Mouse (Mus musculus) intestine, embryonic 15.5 days (tissue): Measurements from ENCODE around the gene Hcrtr2. TPM values are rescaled to one million over a fixed set of nuclear protein-coding genes. Genes with fewer than 3 reads are reported as not detected.

ENCODE experiments used
- ATAC-seq: fragments of 200-750 bp; cut with Nextera tagmentation; 2 replicates; pipeline ENCODE4 v1.8.0; 2017; ENCODE audit warnings: moderate TSS enrichment, moderate library complexity
- H3K27ac ChIP-seq: fragments of 300-500 bp; sonication (generic); 2 replicates; pipeline ENCODE4 v1.5.1; 2015; ENCODE audit warnings: mild to moderate bottlenecking, inconsistent platforms
- H3K27me3 ChIP-seq: fragments of 300-500 bp; sonication (generic); replicated peaks from 2 replicates; pipeline ENCODE4 v1.6.1; 2015; ENCODE audit warnings: inconsistent platforms
- H3K36me3 ChIP-seq: fragments of 300-500 bp; sonication (generic); 2 replicates; pipeline ENCODE4 v1.6.1; 2015; ENCODE audit warnings: inconsistent platforms
- H3K4me1 ChIP-seq: fragments of 300-500 bp; sonication (generic); replicated peaks from 2 replicates; pipeline ENCODE4 v1.6.1; 2015; ENCODE audit warnings: inconsistent platforms
- H3K4me2 ChIP-seq: fragments of 300-500 bp; sonication (generic); replicated peaks from 2 replicates; pipeline ENCODE4 v1.6.1; 2015; ENCODE audit warnings: mild to moderate bottlenecking, inconsistent platforms
- H3K4me3 ChIP-seq: fragments of 300-500 bp; sonication (generic); replicated peaks from 2 replicates; pipeline ENCODE4 v1.5.1; 2015; ENCODE audit warnings: inconsistent platforms
- H3K9ac ChIP-seq: fragments of 300-500 bp; sonication (generic); 2 replicates; pipeline ENCODE4 v1.6.1; 2015; ENCODE audit warnings: inconsistent platforms
- H3K9me3 ChIP-seq: fragments of 300-500 bp; sonication (generic); 2 replicates; pipeline ENCODE4 v1.6.1; 2016; ENCODE audit warnings: inconsistent platforms
- WGBS: fragments of 180-500 bp; shearing (Covaris S2); methylation state at CpG from one replicate; pipeline ENCODE4 v1.1.7; 2015; 5-methylcytosine and 5-hydroxymethylcytosine counted together
- polyA plus RNA-seq: library from polyadenylated mRNA; unstranded; fragments of >200 nt; fragmentation: Nextera tagmentation; extraction: Ambion mirVana; gene quantifications from 2 replicates; pipeline ENCODE4 v1.2.1, GENCODE M21; 2015

The Hcrtr2 gene
- 0.05 and 0.23 TPM in 2 replicates for polyA plus RNA-seq

GRCm38 (mm10) chr9:76323756-76324155 lies at the start of gene Hcrtr2:
Hcrtr2 (minus strand) TSS chr9:76323856.
- no peak for ATAC-seq
- H3K9ac ChIP-seq: 0 out of 2 replicates have a peak within 1 kb of the TSS, but pooled peaks have one; percentile 10
- H3K4me2 ChIP-seq: peak within 1 kb of the TSS; percentile 93
- peaks cover 9% of the 10 kb centered on the region; the same call in 1 of the 2 replicates for H3K27me3 ChIP-seq
- H3K9me3 ChIP-seq: no peaks in the 10 kb centered on the region
- H3K4me3 ChIP-seq: peak within 1 kb of the TSS; percentile 45
- 73% methylated on average over 6 of the region's 6 CpGs for WGBS
- no peaks in the 10 kb centered on the region for H3K4me1 ChIP-seq
- no peaks in the 10 kb centered on the region for H3K36me3 ChIP-seq
- no peak within 1 kb of the TSS for H3K27ac ChIP-seq

GRCm38 (mm10) chr9:76364874-76365273 lies 41.2 kb upstream of the Hcrtr2 start:
- ATAC-seq: no peak
- Histone ChIP-seq H3K4me2 (no peak overlapping the region), H3K9ac (no peak overlapping the region), H3K9me3 (no peaks in the 10 kb centered on the region), H3K36me3 (no peaks in the 10 kb centered on the region), H3K4me1 (no peaks in the 10 kb centered on the region), H3K4me3 (no peak overlapping the region), H3K27me3 (no peaks in the 10 kb centered on the region), H3K27ac (no peak overlapping the region)
- WGBS: 85% methylated on average over 6 of the region's 6 CpGs

- H3K36me3 ChIP-seq: no peaks in the 10 kb centered on the region
- H3K27me3 ChIP-seq: no peaks in the 10 kb centered on the region
- H3K9ac ChIP-seq: no peak overlapping the region
- no peak for ATAC-seq
- no peak overlapping the region for H3K4me2 ChIP-seq
- H3K4me1 ChIP-seq: no peaks in the 10 kb centered on the region
- no peak overlapping the region for H3K4me3 ChIP-seq
- no peaks in the 10 kb centered on the region for H3K9me3 ChIP-seq
- no peak overlapping the region for H3K27ac ChIP-seq
Observed at GRCm38 (mm10) chr9:76360374-76360773, 36.7 kb upstream of the Hcrtr2 start.

- no peaks in the 10 kb centered on the region for H3K36me3 ChIP-seq
- H3K4me1 ChIP-seq: no peaks in the 10 kb centered on the region
- WGBS: 76% methylated on average over 3 of the region's 3 CpGs
- ATAC-seq: no peak
- H3K4me2 ChIP-seq: no peak overlapping the region
- no peaks in the 10 kb centered on the region for H3K27me3 ChIP-seq
- H3K4me3 ChIP-seq: no peak overlapping the region
- H3K9me3 ChIP-seq: no peaks in the 10 kb centered on the region
- no peak overlapping the region for H3K9ac ChIP-seq
- H3K27ac ChIP-seq: no peak overlapping the region
Observed at GRCm38 (mm10) chr9:76352346-76352745, 28.7 kb upstream of the Hcrtr2 start.

- Histone ChIP-seq H3K4me2 (no peak overlapping the region), H3K4me1 (no peaks in the 10 kb centered on the region), H3K27me3 (no peaks in the 10 kb centered on the region), H3K36me3 (no peaks in the 10 kb centered on the region), H3K4me3 (no peak overlapping the region), H3K9ac (no peak overlapping the region), H3K27ac (no peak overlapping the region), H3K9me3 (no peaks in the 10 kb centered on the region)
- no peak for ATAC-seq
- 81% methylated on average over 1 of the region's 1 CpGs for WGBS
Observed at GRCm38 (mm10) chr9:76347298-76347697, 23.6 kb upstream of the Hcrtr2 start.

GRCm38 (mm10) chr9:76331081-76331480 lies 7.4 kb upstream of the Hcrtr2 start:
- Histone ChIP-seq H3K27me3 (no peaks in the 10 kb centered on the region), H3K4me1 (no peaks in the 10 kb centered on the region), H3K4me3 (no peak overlapping the region), H3K4me2 (no peak overlapping the region), H3K9me3 (no peaks in the 10 kb centered on the region), H3K9ac (no peak overlapping the region), H3K36me3 (no peaks in the 10 kb centered on the region), H3K27ac (no peak overlapping the region)
- WGBS: 77% methylated on average over 1 of the region's 1 CpGs
- ATAC-seq: no peak

- Histone ChIP-seq H3K27me3 (peaks cover 9% of the 10 kb centered on the region; the same call in 1 of the 2 replicates), H3K9ac (0 out of 2 replicates have a peak overlapping the region, but pooled peaks have one; percentile 10), H3K27ac (no peak overlapping the region), H3K4me3 (peak overlapping the region; percentile 45), H3K36me3 (no peaks in the 10 kb centered on the region), H3K9me3 (no peaks in the 10 kb centered on the region), H3K4me2 (peak overlapping the region; percentile 93), H3K4me1 (no peaks in the 10 kb centered on the region)
- under 1% methylated on average over 29 of the region's 29 CpGs for WGBS
- ATAC-seq: peak; percentile 49; the same call in 1 of the 2 replicates
Observed at GRCm38 (mm10) chr9:76323186-76323701, 412 bp downstream of the Hcrtr2 start.

GRCm38 (mm10) chr9:76322122-76323052 lies 1.3 kb downstream of the Hcrtr2 start:
- H3K9ac ChIP-seq: no peak overlapping the region
- no peak for ATAC-seq
- peaks cover 9% of the 10 kb centered on the region; the same call in 1 of the 2 replicates for H3K27me3 ChIP-seq

GRCm38 (mm10) chr9:76321589-76321988 lies 2.1 kb downstream of the Hcrtr2 start:
- H3K4me1 ChIP-seq: no peaks in the 10 kb centered on the region
- 84% methylated on average over 4 of the region's 4 CpGs for WGBS
- no peak overlapping the region for H3K27ac ChIP-seq
- no peaks in the 10 kb centered on the region for H3K36me3 ChIP-seq
- no peak for ATAC-seq
- no peaks in the 10 kb centered on the region for H3K9me3 ChIP-seq
- H3K9ac ChIP-seq: no peak overlapping the region
- peaks cover 9% of the 10 kb centered on the region; the same call in 1 of the 2 replicates for H3K27me3 ChIP-seq
- no peak overlapping the region for H3K4me2 ChIP-seq
- no peak overlapping the region for H3K4me3 ChIP-seq

More at GRCm38 (mm10) chr9:76322122-76323052, 1.3 kb downstream of the Hcrtr2 start:
- 7% methylated on average over 24 of the region's 24 CpGs for WGBS
- Histone ChIP-seq H3K4me1 (no peaks in the 10 kb centered on the region), H3K36me3 (no peaks in the 10 kb centered on the region), H3K9me3 (no peaks in the 10 kb centered on the region), H3K4me3 (peak overlapping the region; percentile 45), H3K4me2 (peak overlapping the region; percentile 93), H3K27ac (no peak overlapping the region)

- Histone ChIP-seq H3K4me3 (no peak overlapping the region), H3K36me3 (no peaks in the 10 kb centered on the region), H3K9ac (no peak overlapping the region), H3K27ac (no peak overlapping the region), H3K27me3 (peaks cover 9% of the 10 kb centered on the region; the same call in 1 of the 2 replicates), H3K4me2 (no peak overlapping the region), H3K9me3 (no peaks in the 10 kb centered on the region), H3K4me1 (no peaks in the 10 kb centered on the region)
- WGBS: 77% methylated on average over 1 of the region's 1 CpGs
- no peak for ATAC-seq
Observed at GRCm38 (mm10) chr9:76320755-76321154, 2.9 kb downstream of the Hcrtr2 start.

GRCm38 (mm10) chr9:76318302-76318701 lies 5.4 kb downstream of the Hcrtr2 start:
- Histone ChIP-seq H3K4me1 (no peaks in the 10 kb centered on the region), H3K36me3 (no peaks in the 10 kb centered on the region), H3K4me2 (no peak overlapping the region), H3K9ac (no peak overlapping the region), H3K27ac (no peak overlapping the region), H3K27me3 (peaks cover 3% of the 10 kb centered on the region; the same call in 1 of the 2 replicates), H3K4me3 (no peak overlapping the region), H3K9me3 (no peaks in the 10 kb centered on the region)
- WGBS: 77% methylated on average over 4 of the region's 4 CpGs
- ATAC-seq: no peak

- Histone ChIP-seq H3K27ac (no peak overlapping the region), H3K9me3 (no peaks in the 10 kb centered on the region), H3K4me3 (no peak overlapping the region), H3K4me2 (no peak overlapping the region), H3K4me1 (no peaks in the 10 kb centered on the region), H3K36me3 (no peaks in the 10 kb centered on the region), H3K9ac (no peak overlapping the region), H3K27me3 (no peaks in the 10 kb centered on the region)
- no peak for ATAC-seq
Observed at GRCm38 (mm10) chr9:76315096-76315495, 8.6 kb downstream of the Hcrtr2 start.
